Mouse (Mus musculus) limb, embryonic 14.5 days (tissue): ENCODE results near the gene Pgbd5. TPM values are rescaled to one million over a fixed set of nuclear protein-coding genes. Genes with fewer than 3 reads are reported as not detected.

Source experiments
- ATAC-seq: fragments of 200-750 bp; cut with Nextera tagmentation; 2 replicates; pipeline ENCODE4 v1.8.0; 2017; ENCODE audit warnings: low read depth, moderate number of reproducible peaks, moderate TSS enrichment; ENCODE audit not compliant: low FRiP score
- DNase-seq: peaks from one replicate; pipeline ENCODE4 v3.0.0-alpha.2; 2015; ENCODE audit warnings: low spot score
- H3K27ac ChIP-seq: fragments of 300-500 bp; sonication (generic); replicated peaks from 2 replicates; pipeline ENCODE4 v1.5.1; 2014; ENCODE audit warnings: low read depth, mild to moderate bottlenecking, low read length, moderate library complexity, mixed read lengths
- H3K27me3 ChIP-seq: fragments of 300-500 bp; sonication (generic); 2 replicates; pipeline ENCODE4 v1.6.1; 2014; ENCODE audit warnings: low read length, mixed read lengths; ENCODE audit not compliant: control insufficient read depth, insufficient read depth
- H3K36me3 ChIP-seq: fragments of 300-500 bp; sonication (generic); 2 replicates; pipeline ENCODE4 v1.6.1; 2014; ENCODE audit warnings: mild to moderate bottlenecking, low read length, moderate library complexity, mixed read lengths; ENCODE audit not compliant: control insufficient read depth, insufficient read depth
- H3K4me1 ChIP-seq: fragments of 300-500 bp; sonication (generic); 2 replicates; pipeline ENCODE4 v1.6.1; 2014; ENCODE audit warnings: antibody characterized with exemption, low read length, mixed read lengths; ENCODE audit not compliant: control insufficient read depth, insufficient read depth
- H3K4me2 ChIP-seq: fragments of 300-500 bp; sonication (generic); replicated peaks from 2 replicates; pipeline ENCODE4 v1.6.1; 2014; ENCODE audit warnings: low read depth, mild to moderate bottlenecking, low read length, moderate library complexity; ENCODE audit not compliant: severe bottlenecking
- H3K4me3 ChIP-seq: fragments of 300-500 bp; sonication (generic); replicated peaks from 2 replicates; pipeline ENCODE4 v1.5.1; 2014; ENCODE audit warnings: low read length
- H3K9ac ChIP-seq: fragments of 300-500 bp; sonication (generic); 2 replicates; pipeline ENCODE4 v1.6.1; 2014; ENCODE audit warnings: mild to moderate bottlenecking, low read depth, low read length, moderate library complexity; ENCODE audit not compliant: severe bottlenecking
- H3K9me3 ChIP-seq: fragments of 300-500 bp; sonication (generic); 2 replicates; pipeline ENCODE4 v1.6.1; 2016; ENCODE audit warnings: low read length; ENCODE audit not compliant: control insufficient read depth
- POLR2A ChIP-seq: fragments of 200-500 bp; IDR thresholded peaks from 2 replicates; pipeline ENCODE4 v1.8.0; 2012; ENCODE audit warnings: inconsistent platforms, mild to moderate bottlenecking, moderate library complexity, borderline replicate concordance; ENCODE audit not compliant: insufficient read depth, insufficient read length; ENCODE audit errors: extremely low read depth
- WGBS: fragments of 180-500 bp; shearing (Covaris S2); extraction: QIAGEN DNeasy Blood & Tissue Kit; methylation state at CpG from one replicate; pipeline ENCODE4 v1.1.7; 2014; 5-methylcytosine and 5-hydroxymethylcytosine counted together
- polyA plus RNA-seq, 2 experiments: library from polyadenylated mRNA; depleted of rRNA in 1 of 2; stranded (reverse) in 1 of 2; unstranded in 1 of 2; fragments of >200 nt; fragmentation: Nextera tagmentation in 1 of 2; extraction: Ambion mirVana in 1 of 2; gene quantifications; 2 replicates each; pipeline versions ENCODE4 v1.2.1 to v1.2.3; 2012 to 2014

The Pgbd5 gene
- polyA plus RNA-seq (2012; rRNA removed) (8.0 and 10.7 TPM in 2 replicates), polyA plus RNA-seq (2014; fragmentation: Nextera tagmentation; extraction: Ambion mirVana) (3.9 and 5.1 TPM in 2 replicates)

DNA sequence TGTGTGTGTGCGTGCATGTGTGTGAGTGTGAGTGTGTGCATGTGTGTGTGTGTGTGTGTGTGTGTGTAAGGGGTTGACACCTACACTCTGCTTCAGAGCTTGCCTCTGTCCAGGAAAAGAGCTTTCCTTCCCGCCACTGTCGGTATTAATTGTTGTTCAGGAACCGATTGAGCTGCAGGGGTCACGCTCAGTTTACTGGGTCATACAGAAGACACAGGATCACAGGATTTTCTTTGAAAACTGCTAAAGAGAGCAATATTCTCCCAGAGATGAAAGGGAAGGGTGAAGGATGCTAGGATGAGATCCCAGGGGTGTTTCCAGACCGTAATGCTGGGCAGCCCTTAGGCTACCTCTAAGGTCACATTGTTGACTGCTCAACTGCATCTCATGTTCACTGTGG lies at the start of gene Pgbd5:
Gene Pgbd5, minus strand, starts transcription at position 101 of the 400 bp plus-strand sequence.
- H3K9me3 ChIP-seq, result no peaks in the 10 kb centered on the region
- no peak within 1 kb of the TSS for H3K4me2 ChIP-seq
- DNase-seq (no peak), ATAC-seq (no peak)
- 73% methylated on average over 6 of the region's 6 CpGs for WGBS
- TF ChIP-seq POLR2A, result no peak
- no peak within 1 kb of the TSS for H3K9ac ChIP-seq
- H3K27me3 ChIP-seq, result no peaks in the 10 kb centered on the region
- H3K27ac ChIP-seq, result no peak within 1 kb of the TSS
- no peaks in the 10 kb centered on the region for H3K36me3 ChIP-seq
- H3K4me3 ChIP-seq, result no peak within 1 kb of the TSS
- no peaks in the 10 kb centered on the region for H3K4me1 ChIP-seq

DNA sequence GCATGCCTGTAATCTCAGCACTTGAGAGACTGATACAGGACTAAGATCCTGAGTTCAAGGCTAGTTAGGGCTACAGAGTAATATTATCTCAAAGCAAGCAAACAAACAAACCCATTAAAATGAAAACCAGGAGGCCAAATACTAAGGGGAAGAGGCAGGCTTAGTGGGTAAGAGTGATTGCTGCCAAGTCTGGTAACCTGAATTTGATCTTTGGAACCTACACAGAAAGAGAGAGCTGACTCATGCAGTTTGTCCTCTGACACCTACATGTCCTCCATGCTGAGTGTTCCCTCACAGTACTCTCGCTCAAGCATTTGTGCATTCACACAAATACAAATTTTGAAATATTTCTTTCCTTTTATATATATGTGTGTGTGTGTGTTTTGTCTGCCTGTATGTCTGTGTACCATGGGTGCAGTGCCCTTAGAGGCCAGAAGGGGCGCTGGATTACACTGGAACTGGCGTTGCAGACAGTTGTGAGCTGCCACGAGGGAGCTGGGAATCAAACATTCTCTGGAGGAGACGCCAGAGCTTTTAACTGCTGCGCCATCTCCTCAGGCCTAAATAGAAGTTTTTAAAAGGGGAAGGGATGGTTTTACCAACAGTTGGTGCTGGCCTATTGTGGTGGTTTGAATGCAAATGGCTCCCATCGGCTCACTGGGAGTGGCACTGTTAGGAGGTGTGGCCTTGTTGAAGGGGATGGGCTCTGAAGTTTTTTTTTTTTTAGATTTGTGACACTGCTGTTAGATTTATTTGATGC lies 44.1 kb upstream of the Pgbd5 start:
- Histone ChIP-seq H3K4me3 (no peak overlapping the region), H3K27ac (no peak overlapping the region), H3K9me3 (no peaks in the 10 kb centered on the region), H3K4me1 (no peaks in the 10 kb centered on the region), H3K9ac (no peak overlapping the region), H3K27me3 (no peaks in the 10 kb centered on the region), H3K4me2 (no peak overlapping the region), H3K36me3 (no peaks in the 10 kb centered on the region)
- DNase-seq (no peak), ATAC-seq (no peak)
- 64% methylated on average over 7 of the region's 7 CpGs for WGBS
- no peak for TF ChIP-seq POLR2A

DNA sequence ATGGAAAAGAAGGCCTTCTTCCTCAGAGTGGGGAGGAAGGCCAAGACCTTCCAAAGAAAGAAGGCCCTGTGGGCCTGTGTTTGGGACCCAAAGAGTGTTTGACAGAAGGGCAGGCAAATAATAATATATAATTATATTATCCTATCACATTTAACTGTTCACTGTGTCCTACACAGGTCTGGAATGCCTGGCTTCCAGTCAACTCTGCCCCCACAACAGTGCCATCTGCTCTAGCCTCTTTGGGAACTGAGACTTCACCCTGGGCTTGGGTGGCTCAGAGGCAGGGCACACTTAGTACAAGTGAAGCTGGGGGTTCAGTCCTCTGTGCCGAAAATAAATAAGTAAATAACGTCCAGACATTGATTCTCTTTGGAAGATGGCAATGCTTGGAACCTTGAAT lies 43.3 kb upstream of the Pgbd5 start:
- H3K36me3 ChIP-seq, result no peaks in the 10 kb centered on the region
- H3K4me3 ChIP-seq, result no peak overlapping the region
- DNase-seq (no peak), ATAC-seq (no peak)
- no peak for TF ChIP-seq POLR2A
- no peak overlapping the region for H3K9ac ChIP-seq
- H3K9me3 ChIP-seq, result no peaks in the 10 kb centered on the region
- no peaks in the 10 kb centered on the region for H3K4me1 ChIP-seq
- H3K27ac ChIP-seq, result no peak overlapping the region
- WGBS, result 89% methylated on average over 2 of the region's 2 CpGs
- H3K4me2 ChIP-seq, result no peak overlapping the region
- H3K27me3 ChIP-seq, result no peaks in the 10 kb centered on the region

DNA sequence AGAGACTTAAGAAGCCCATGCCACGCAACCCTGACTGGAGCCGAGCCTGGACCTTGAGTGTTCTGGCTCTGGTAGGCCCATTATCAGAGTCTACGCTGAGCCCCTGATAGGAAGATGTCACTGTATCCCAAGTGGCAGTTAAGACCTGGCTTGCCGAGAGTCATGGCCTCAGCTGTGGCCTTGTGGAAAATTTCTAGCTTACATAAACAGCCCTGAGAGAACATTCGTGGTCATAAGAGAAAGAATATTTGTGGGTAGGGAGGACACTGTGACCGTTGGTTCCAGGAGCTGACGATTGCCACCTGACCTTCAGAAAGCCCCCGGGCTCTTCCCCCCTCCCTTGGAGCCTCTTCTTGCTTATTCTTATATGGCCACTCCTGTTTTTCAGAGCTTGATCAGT lies 40.9 kb upstream of the Pgbd5 start:
- ATAC-seq, result no peak
- Histone ChIP-seq H3K9ac (no peak overlapping the region), H3K4me1 (no peaks in the 10 kb centered on the region), H3K27ac (no peak overlapping the region), H3K36me3 (no peaks in the 10 kb centered on the region), H3K4me3 (no peak overlapping the region), H3K27me3 (no peaks in the 10 kb centered on the region), H3K4me2 (no peak overlapping the region), H3K9me3 (no peaks in the 10 kb centered on the region)
- no peak for DNase-seq
- 86% methylated on average over 8 of the region's 8 CpGs for WGBS
- no peak for TF ChIP-seq POLR2A

DNA sequence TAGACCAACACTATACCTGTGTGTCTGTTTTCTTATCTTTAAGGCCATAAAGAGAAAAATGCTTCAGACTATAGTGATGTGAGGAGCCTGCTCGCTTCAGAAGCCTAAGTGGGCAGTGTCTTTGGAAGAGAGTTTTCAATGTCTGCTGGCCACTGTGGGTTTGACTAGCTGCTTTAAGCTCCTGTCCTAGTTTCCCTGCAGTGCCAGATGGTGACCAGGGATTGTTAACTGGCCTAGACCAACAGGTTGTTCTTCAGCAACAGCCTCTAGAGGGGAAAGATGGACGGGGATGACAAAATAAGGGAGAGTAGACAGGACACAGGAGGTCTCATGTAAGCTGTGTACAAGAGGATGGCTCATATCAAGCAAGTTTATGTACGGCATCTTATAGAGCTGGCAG lies 39.8 kb upstream of the Pgbd5 start:
- Histone ChIP-seq H3K4me2 (no peak overlapping the region), H3K4me3 (no peak overlapping the region), H3K27ac (no peak overlapping the region), H3K9me3 (no peaks in the 10 kb centered on the region), H3K9ac (no peak overlapping the region), H3K4me1 (no peaks in the 10 kb centered on the region), H3K36me3 (no peaks in the 10 kb centered on the region), H3K27me3 (no peaks in the 10 kb centered on the region)
- no peak for ATAC-seq
- DNase-seq, result no peak
- no peak for TF ChIP-seq POLR2A
- 83% methylated on average over 3 of the region's 3 CpGs for WGBS
